Mouse (Mus musculus) forebrain, embryonic 14.5 days (tissue): ENCODE measurements at regions not wholly inside any gene's neighbourhood (a gene's known extent, or its start where the extent isn't known, plus 50 kb on each side); places are given as distances from the start of the nearest gene placed in this dataset.

Source experiments
- ATAC-seq: fragments of 200-750 bp; cut with Nextera tagmentation; 2 replicates; pipeline ENCODE4 v1.8.0; 2017; ENCODE audit warnings: mild to moderate bottlenecking, moderate library complexity
- DNase-seq: peaks from one replicate; pipeline ENCODE4 v3.0.0-alpha.2; 2015; ENCODE audit warnings: low spot score
- H3K27ac ChIP-seq: fragments of 300-500 bp; sonication (generic); 2 replicates; pipeline ENCODE4 v1.5.1; 2014; ENCODE audit warnings: low read depth, mild to moderate bottlenecking, control low read depth, low read length, moderate library complexity
- H3K27me3 ChIP-seq: fragments of 300-500 bp; sonication (generic); replicated peaks from 2 replicates; pipeline ENCODE4 v1.6.1; 2014; ENCODE audit warnings: low read length, control low read depth, mixed read lengths; ENCODE audit not compliant: control insufficient read depth, insufficient read depth
- H3K36me3 ChIP-seq: fragments of 300-500 bp; sonication (generic); 2 replicates; pipeline ENCODE4 v1.6.1; 2014; ENCODE audit warnings: low read length, control low read depth; ENCODE audit not compliant: control insufficient read depth, insufficient read depth
- H3K4me1 ChIP-seq: fragments of 300-500 bp; sonication (generic); 2 replicates; pipeline ENCODE4 v1.6.1; 2014; ENCODE audit warnings: antibody characterized with exemption, low read length, control low read depth; ENCODE audit not compliant: control insufficient read depth, insufficient read depth
- H3K4me2 ChIP-seq: fragments of 300-500 bp; sonication (generic); 2 replicates; pipeline ENCODE4 v1.6.1; 2014; ENCODE audit warnings: mild to moderate bottlenecking, control low read depth, low read length
- H3K4me3 ChIP-seq: fragments of 300-500 bp; sonication (generic); 2 replicates; pipeline ENCODE4 v1.5.1; 2014; ENCODE audit warnings: low read depth, low read length, control low read depth
- H3K9ac ChIP-seq: fragments of 300-500 bp; sonication (generic); 2 replicates; pipeline ENCODE4 v1.6.1; 2014; ENCODE audit warnings: mild to moderate bottlenecking, low read length, control low read depth, moderate library complexity
- H3K9me3 ChIP-seq: fragments of 300-500 bp; sonication (generic); replicated peaks from 2 replicates; pipeline ENCODE4 v1.6.1; 2016; ENCODE audit warnings: low read length, control low read depth, mixed read lengths; ENCODE audit not compliant: control insufficient read depth
- WGBS: fragments of 180-500 bp; shearing (Covaris S2); extraction: QIAGEN DNeasy Blood & Tissue Kit; methylation state at CpG from one replicate; pipeline ENCODE4 v1.1.7; 2014; 5-methylcytosine and 5-hydroxymethylcytosine counted together

DNA sequence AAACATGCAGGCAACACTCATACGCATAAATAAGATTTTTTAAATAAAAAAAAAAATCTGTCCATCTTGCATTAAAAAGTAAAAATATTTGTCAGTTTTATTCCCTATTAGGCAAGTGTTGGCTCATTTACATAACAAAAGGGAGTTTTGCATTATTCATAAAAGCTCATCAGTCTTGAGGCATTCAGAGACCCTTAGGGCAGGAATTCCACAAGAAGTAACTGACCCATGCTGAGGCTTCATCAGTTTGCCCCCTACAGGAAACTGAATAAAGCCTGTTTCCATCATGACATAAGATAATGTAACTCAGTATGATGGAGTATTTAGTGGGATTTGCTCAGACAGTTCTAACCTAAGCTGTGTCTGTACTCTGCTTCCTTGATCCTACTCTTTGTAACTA lies 81.2 kb upstream of the Mms22l start:
- peak; percentile 20 for DNase-seq
- no peaks in the 10 kb centered on the region for H3K4me1 ChIP-seq
- H3K36me3 ChIP-seq, result no peaks in the 10 kb centered on the region
- no peaks in the 10 kb centered on the region for H3K9me3 ChIP-seq
- no peak overlapping the region for H3K27ac ChIP-seq
- ATAC-seq, result no peak
- H3K4me3 ChIP-seq, result no peak overlapping the region
- no peaks in the 10 kb centered on the region for H3K27me3 ChIP-seq
- no peak overlapping the region for H3K9ac ChIP-seq
- no peak overlapping the region for H3K4me2 ChIP-seq
- WGBS, result 89% methylated on average over 1 of the region's 1 CpGs

GRCm38 (mm10) chr4:24429092-24429928 lies 66.9 kb upstream of the Mms22l start:
- Histone ChIP-seq H3K9me3 (no peaks in the 10 kb centered on the region), H3K9ac (no peak overlapping the region), H3K4me2 (peak overlapping the region; percentile 52), H3K27me3 (no peaks in the 10 kb centered on the region), H3K27ac (peak overlapping the region; percentile 59), H3K4me3 (peak overlapping the region; percentile 32), H3K4me1 (peaks cover 6% of the 10 kb centered on the region; the same call in 1 of the 2 replicates), H3K36me3 (0 out of 2 replicates have a peak, but pooled peaks cover 5% of the 10 kb centered on the region)
- peak; percentile 95 for ATAC-seq
- peak; percentile 92 for DNase-seq
- 2% methylated on average over 8 of the region's 8 CpGs for WGBS

GRCm38 (mm10) chr4:24429929-24430752 lies 66.1 kb upstream of the Mms22l start:
- H3K27ac ChIP-seq, result peak overlapping the region; percentile 74
- H3K4me2 ChIP-seq, result peak overlapping the region; percentile 52
- no peaks in the 10 kb centered on the region for H3K27me3 ChIP-seq
- WGBS, result 5% methylated on average over 8 of the region's 8 CpGs
- no peaks in the 10 kb centered on the region for H3K9me3 ChIP-seq
- peak overlapping the region; percentile 52 for H3K9ac ChIP-seq
- H3K4me3 ChIP-seq, result peak overlapping the region; percentile 32
- DNase-seq (peak; percentile 32), ATAC-seq (peak; percentile 49)
- H3K4me1 ChIP-seq, result peaks cover 6% of the 10 kb centered on the region; the same call in 1 of the 2 replicates
- H3K36me3 ChIP-seq, result no peaks in the 10 kb centered on the region

DNA sequence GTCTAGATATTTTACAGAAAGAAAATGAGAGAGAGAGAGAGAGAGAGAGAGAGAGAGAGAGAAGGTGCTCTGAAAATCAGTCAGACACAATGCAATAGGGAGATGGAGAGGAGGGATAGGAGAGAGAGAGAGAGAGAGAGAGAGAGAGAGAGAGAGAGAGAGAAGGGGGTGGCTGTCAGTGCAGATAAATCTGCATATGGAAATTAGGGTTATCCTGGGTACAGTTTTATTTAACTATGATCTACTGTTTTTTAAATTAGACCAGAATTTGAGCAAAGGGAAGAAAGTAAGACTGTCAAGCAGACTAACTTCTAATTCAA lies 65.5 kb upstream of the Mms22l start:
- H3K9ac ChIP-seq, result peak overlapping the region; percentile 52
- peak overlapping the region; percentile 52 for H3K4me2 ChIP-seq
- no peak for ATAC-seq

GRCm38 (mm10) chr4:24437258-24437657 lies 59.0 kb upstream of the Mms22l start:
- DNase-seq, result no peak
- WGBS, result 98% methylated on average over 4 of the region's 4 CpGs
- no peaks in the 10 kb centered on the region for H3K27me3 ChIP-seq
- H3K4me1 ChIP-seq, result no peaks in the 10 kb centered on the region
- no peak overlapping the region for H3K27ac ChIP-seq
- no peak overlapping the region for H3K4me2 ChIP-seq
- H3K36me3 ChIP-seq, result no peaks in the 10 kb centered on the region
- no peak overlapping the region for H3K4me3 ChIP-seq
- H3K9ac ChIP-seq, result no peak overlapping the region
- no peak for ATAC-seq
- H3K9me3 ChIP-seq, result no peaks in the 10 kb centered on the region

More for the DNA sequence above, 65.5 kb upstream of the Mms22l start:
- Histone ChIP-seq H3K9me3 (no peaks in the 10 kb centered on the region), H3K36me3 (no peaks in the 10 kb centered on the region), H3K27me3 (no peaks in the 10 kb centered on the region), H3K27ac (peak overlapping the region; percentile 74), H3K4me3 (peak overlapping the region; percentile 32), H3K4me1 (peaks cover 6% of the 10 kb centered on the region; the same call in 1 of the 2 replicates)
- DNase-seq, result no peak
